15 mouse cellular contexts compared by ENCODE assay signal in the genomic region with DNA sequence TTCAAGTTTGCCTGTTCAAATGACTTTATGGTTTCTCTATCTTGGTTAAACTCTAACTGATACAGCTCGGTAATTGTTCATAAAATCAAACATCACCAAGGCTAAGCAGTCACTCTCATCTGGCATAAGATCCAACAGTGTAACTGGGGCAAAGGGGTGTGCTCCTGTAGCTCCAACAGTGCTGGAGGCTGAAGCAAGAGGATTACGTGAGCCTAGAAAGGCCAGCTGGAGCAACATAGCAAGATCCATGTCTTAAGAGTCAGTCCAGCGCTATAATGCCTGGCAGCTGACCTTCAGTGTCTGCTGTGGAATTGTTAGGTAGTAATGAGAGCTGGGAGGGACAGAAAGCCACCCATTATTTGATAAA. TPM values are rescaled to one million over a fixed set of nuclear protein-coding genes. Genes with fewer than 3 reads are reported as not detected.
DNase-seq lines count a peak whose midpoint lies in the region; ATAC-seq and TF ChIP-seq lines count a peak whose summit lies in the region.
"Had no signal": no experiment of that assay in that cellular context is flagged by ENCODE, and none has a peak within 500 bp of the region (broad histone marks: within the 10 kb centered on the region; RNA-seq: fewer than 3 reads in every experiment).

No protein-coding gene starts in this region.

- 90% methylated on average over 3 of the region's 3 CpGs for WGBS in heart, embryonic 10.5 days
- 73% methylated on average over 3 of the region's 3 CpGs for WGBS in liver, postnatal 0 days (ENCODE audit: insufficient replicate concordance)
- WGBS in liver, embryonic 11.5 days: 90% methylated on average over 3 of the region's 3 CpGs

- TF ChIP-seq EP300 in liver, postnatal 0 days (IDR thresholded peaks at IDR 0.05; ENCODE audit: low read depth): no peak

- peak; percentile 90 for DNase-seq in heart, adult 11 months
- DNase-seq in heart, embryonic 10.5 days (ENCODE audit: low spot score): no peak
- DNase-seq in liver, postnatal 0 days: no peak
- no peak for DNase-seq in liver, embryonic 11.5 days (ENCODE audit: low spot score)
- peak; percentile 81 for DNase-seq in fat pad, adult 2 months (ENCODE audit: extremely low read depth, low read depth, low spot score)
- DNase-seq in skeletal muscle tissue, adult 2 months (ENCODE audit: low read depth, low spot score): peak; percentile 21
- no peak for DNase-seq in layer of hippocampus, adult 8-10 months (ENCODE audit: low spot score in 2 of 2)
- no peak for DNase-seq in cerebellum, postnatal 4 days (ENCODE audit: low spot score in 2 of 2)
- DNase-seq: liver, embryonic 13.5 days had no signal

- peak overlapping the region; percentile 51; the same call in 1 of the 2 replicates for H3K4me2 ChIP-seq in liver, postnatal 0 days (ENCODE audit: low read depth, low read length)
- H3K4me2 ChIP-seq in liver, embryonic 11.5 days: no peak overlapping the region
- H3K4me2 ChIP-seq: liver, embryonic 13.5 days; midbrain, embryonic 13.5 days had no signal

- ATAC-seq in liver, postnatal 0 days: peak; percentile 70
- no peak for ATAC-seq in liver, embryonic 11.5 days (replicated peaks; ENCODE audit: low FRiP score)
- ATAC-seq: forebrain, embryonic 16.5 days; midbrain, embryonic 13.5 days had no signal

- H3K9me3 ChIP-seq in heart, embryonic 10.5 days: no peaks in the 10 kb centered on the region
- H3K9me3 ChIP-seq in liver, postnatal 0 days (ENCODE audit: low read length): no peaks in the 10 kb centered on the region
- no peaks in the 10 kb centered on the region for H3K9me3 ChIP-seq in liver, embryonic 11.5 days (ENCODE audit: control insufficient read depth, low read length)
- H3K9me3 ChIP-seq: liver, embryonic 13.5 days; midbrain, embryonic 13.5 days had no signal

- H3K27ac ChIP-seq in heart, embryonic 10.5 days: no peak overlapping the region
- peak overlapping the region; percentile 65 for H3K27ac ChIP-seq in liver, postnatal 0 days (ENCODE audit: low read depth)
- no peak overlapping the region for H3K27ac ChIP-seq in liver, embryonic 11.5 days (ENCODE audit: low read depth, low read length)
- H3K27ac ChIP-seq: liver, embryonic 13.5 days; macrophage; midbrain, embryonic 13.5 days had no signal

- H3K27me3 ChIP-seq in heart, embryonic 10.5 days (ENCODE audit: insufficient read depth, poor library complexity, severe bottlenecking): no peaks in the 10 kb centered on the region
- H3K27me3 ChIP-seq in liver, postnatal 0 days (ENCODE audit: insufficient read depth, low read length): no peaks in the 10 kb centered on the region
- H3K27me3 ChIP-seq in liver, embryonic 11.5 days (replicated peaks; ENCODE audit: control insufficient read depth, insufficient read depth, low read length): no peaks in the 10 kb centered on the region
- H3K27me3 ChIP-seq: liver, embryonic 13.5 days; midbrain, embryonic 13.5 days had no signal

- peaks cover 7% of the 10 kb centered on the region; the same call in 1 of the 2 replicates for H3K36me3 ChIP-seq in heart, embryonic 10.5 days
- peaks cover 2% of the 10 kb centered on the region; the same call in 1 of the 2 replicates for H3K36me3 ChIP-seq in liver, postnatal 0 days (replicated peaks; ENCODE audit: insufficient read depth, low read length)
- H3K36me3 ChIP-seq in liver, embryonic 11.5 days (ENCODE audit: control insufficient read depth, insufficient read depth, low read length): no peaks in the 10 kb centered on the region; the same call in 1 of the 2 replicates
- H3K36me3 ChIP-seq: liver, embryonic 13.5 days; midbrain, embryonic 13.5 days had no signal

- H3K4me1 ChIP-seq in heart, embryonic 10.5 days: no peaks in the 10 kb centered on the region
- H3K4me1 ChIP-seq in liver, postnatal 0 days (ENCODE audit: insufficient read depth): peaks cover 12% of the 10 kb centered on the region; the same call in 1 of the 2 replicates
- H3K4me1 ChIP-seq in liver, embryonic 11.5 days (replicated peaks; ENCODE audit: control insufficient read depth, insufficient read depth, low read length): peaks cover 5% of the 10 kb centered on the region; the same call in 1 of the 2 replicates
- H3K4me1 ChIP-seq: midbrain, embryonic 13.5 days had no signal

- H3K4me3 ChIP-seq in heart, embryonic 10.5 days: no peak overlapping the region
- H3K4me3 ChIP-seq in liver, postnatal 0 days (ENCODE audit: low read depth, low read length): no peak overlapping the region
- H3K4me3 ChIP-seq in liver, embryonic 11.5 days (ENCODE audit: low read depth, low read length): no peak overlapping the region
- H3K4me3 ChIP-seq: erythroblast, embryonic 14.5 days; liver, embryonic 13.5 days; midbrain, embryonic 13.5 days; myocyte had no signal

- no peak overlapping the region for H3K9ac ChIP-seq in liver, postnatal 0 days (replicated peaks)
- no peak overlapping the region for H3K9ac ChIP-seq in liver, embryonic 11.5 days (ENCODE audit: low read depth, low read length)
- H3K9ac ChIP-seq: liver, embryonic 13.5 days; midbrain, embryonic 13.5 days had no signal

- no peak for TF ChIP-seq CTCF in liver, postnatal 0 days (IDR thresholded peaks at IDR 0.05; ENCODE audit: low read depth)

RNA-seq across cellular contexts. Expression of gene Erh, which starts 10.5 kb away (rescaled TPM):
- 265 and 347 TPM in 2 replicates for polyA plus RNA-seq in heart, embryonic 10.5 days (2016; fragmentation: Nextera tagmentation; extraction: Ambion mirVana)
- polyA plus RNA-seq in liver, postnatal 0 days (2015; fragmentation: Nextera tagmentation; extraction: Ambion mirVana): 81.6 and 92.2 TPM in 2 replicates
- polyA plus RNA-seq in liver, embryonic 11.5 days (2014; fragmentation: Nextera tagmentation; extraction: Ambion mirVana): 304 and 308 TPM in 2 replicates
- 10 to 100 TPM; 23.9 to 53.3 (median 35.7) TPM for total RNA-seq in layer of hippocampus, adult 8-10 months (2022)

RNA-seq across cellular contexts. Expression of gene Slc39a9, which starts 11.0 kb away (rescaled TPM):
- 21.6 and 24.5 TPM in 2 replicates for polyA plus RNA-seq in heart, embryonic 10.5 days (2016; fragmentation: Nextera tagmentation; extraction: Ambion mirVana)
- 8.0 and 10.7 TPM in 2 replicates for polyA plus RNA-seq in liver, postnatal 0 days (2015; fragmentation: Nextera tagmentation; extraction: Ambion mirVana)
- 21.4 and 25.1 TPM in 2 replicates for polyA plus RNA-seq in liver, embryonic 11.5 days (2014; fragmentation: Nextera tagmentation; extraction: Ambion mirVana)
- total RNA-seq in layer of hippocampus, adult 8-10 months (2022): 10 to 100 TPM; 35.0 to 43.0 (median 38.3) TPM

RNA-seq across cellular contexts. Expression of gene Plekhd1, which starts 37.7 kb away (rescaled TPM):
- 0.38 and 0.63 TPM in 2 replicates for polyA plus RNA-seq in heart, embryonic 10.5 days (2016; fragmentation: Nextera tagmentation; extraction: Ambion mirVana)
- polyA plus RNA-seq in liver, postnatal 0 days (2015; fragmentation: Nextera tagmentation; extraction: Ambion mirVana): 0.13 TPM in 1 of 2 replicates, not detected in the other
- 0.70 and 1.1 TPM in 2 replicates for polyA plus RNA-seq in liver, embryonic 11.5 days (2014; fragmentation: Nextera tagmentation; extraction: Ambion mirVana)
- 10 to 100 TPM in 1 of 4 experiments, 1 to 10 TPM in 3; 5.0 to 11.0 (median 7.6) TPM for total RNA-seq in layer of hippocampus, adult 8-10 months (2022)
- total RNA-seq: neutrophil, adult 5-6 weeks had no signal
- polyA plus RNA-seq: macrophage, myocyte had no signal

Comparison
In these comparisons a context has a peak if more than half of its experiments do, and no peak if none do; other contexts are left out.
1. DNase-seq: peak in heart, adult 11 months (single experiment), fat pad, adult 2 months (single experiment) and skeletal muscle tissue, adult 2 months (single experiment); none in heart, embryonic 10.5 days (single experiment), liver, postnatal 0 days (single experiment), liver, embryonic 11.5 days (single experiment), layer of hippocampus, adult 8-10 months (0 of 2) and cerebellum, postnatal 4 days (0 of 2).